Mouse (Mus musculus) cerebellum, adult 2 months (tissue): ENCODE data around the gene Slc7a1.

Source experiments
- CTCF ChIP-seq: fragments of 200-500 bp; IDR thresholded peaks from 2 replicates; pipeline ENCODE4 v1.5.1; 2011; ENCODE audit warnings: low read depth, mild to moderate bottlenecking, control low read depth, low read length, moderate library complexity, borderline replicate concordance; ENCODE audit not compliant: insufficient read depth
- POLR2A ChIP-seq: fragments of 200-500 bp; IDR thresholded peaks from 2 replicates; pipeline ENCODE4 v1.6.1; 2011; ENCODE audit warnings: low read length, control low read depth, borderline replicate concordance; ENCODE audit not compliant: insufficient read depth

- no peak for TF ChIP-seq POLR2A
- no peak for TF ChIP-seq CTCF
Observed at GRCm38 (mm10) chr5:148344374-148344773, 55.3 kb downstream of the Slc7a1 start.
